Mouse (Mus musculus) embryonic facial prominence, embryonic 11.5 days (tissue): ENCODE measurements around the gene Sgms1. TPM values are rescaled to one million over a fixed set of nuclear protein-coding genes. Genes with fewer than 3 reads are reported as not detected.

Experiments used
- ATAC-seq: fragments of 200-750 bp; cut with Nextera tagmentation; replicated peaks from 2 replicates; pipeline ENCODE4 v1.8.0; 2017; ENCODE audit warnings: low read depth; ENCODE audit not compliant: insufficient number of reproducible peaks, low FRiP score, low TSS enrichment
- DNase-seq: peaks from one replicate; pipeline ENCODE4 v3.0.0-alpha.2; 2015; ENCODE audit warnings: low spot score
- H3K27ac ChIP-seq: fragments of 300-500 bp; sonication (generic); replicated peaks from 2 replicates; pipeline ENCODE4 v1.5.1; 2014; ENCODE audit warnings: mild to moderate bottlenecking, low read depth, low read length, control low read depth
- H3K27me3 ChIP-seq: fragments of 300-500 bp; sonication (generic); 2 replicates; pipeline ENCODE4 v1.6.1; 2014; ENCODE audit warnings: mild to moderate bottlenecking, low read length, moderate library complexity, mixed read lengths; ENCODE audit not compliant: control insufficient read depth, insufficient read depth
- H3K36me3 ChIP-seq: fragments of 300-500 bp; sonication (generic); replicated peaks from 2 replicates; pipeline ENCODE4 v1.6.1; 2014; ENCODE audit warnings: low read depth, mild to moderate bottlenecking, low read length, moderate library complexity, mixed read lengths; ENCODE audit not compliant: control insufficient read depth, insufficient read depth
- H3K4me1 ChIP-seq: fragments of 300-500 bp; sonication (generic); 2 replicates; pipeline ENCODE4 v1.6.1; 2014; ENCODE audit warnings: low read length, mixed read lengths; ENCODE audit not compliant: control insufficient read depth, insufficient read depth
- H3K4me2 ChIP-seq: fragments of 300-500 bp; sonication (generic); 2 replicates; pipeline ENCODE4 v1.6.1; 2014; ENCODE audit warnings: low read depth, mild to moderate bottlenecking, control low read depth, low read length, moderate library complexity
- H3K4me3 ChIP-seq: fragments of 300-500 bp; sonication (generic); 2 replicates; pipeline ENCODE4 v1.5.1; 2014; ENCODE audit warnings: low read depth, low read length, control low read depth
- H3K9ac ChIP-seq: fragments of 300-500 bp; sonication (generic); replicated peaks from 2 replicates; pipeline ENCODE4 v1.6.1; 2014; ENCODE audit warnings: mild to moderate bottlenecking, control low read depth, low read length
- H3K9me3 ChIP-seq: fragments of 300-500 bp; sonication (generic); replicated peaks from 2 replicates; pipeline ENCODE4 v1.6.1; 2016; ENCODE audit warnings: mild to moderate bottlenecking, low read length, inconsistent platforms, mixed read lengths; ENCODE audit not compliant: control insufficient read depth
- WGBS: fragments of 180-500 bp; shearing (Covaris S2); extraction: QIAGEN DNeasy Blood & Tissue Kit; methylation state at CpG from one replicate; pipeline ENCODE4 v1.1.7; 2014; 5-methylcytosine and 5-hydroxymethylcytosine counted together
- polyA plus RNA-seq: library from polyadenylated mRNA; unstranded; fragments of >200 nt; fragmentation: Nextera tagmentation; extraction: Ambion mirVana; gene quantifications from 2 replicates; pipeline ENCODE4 v1.2.1, GENCODE M21; 2014

The Sgms1 gene
- polyA plus RNA-seq, 1 experiment from 2014 or later: 12.2 TPM

DNA sequence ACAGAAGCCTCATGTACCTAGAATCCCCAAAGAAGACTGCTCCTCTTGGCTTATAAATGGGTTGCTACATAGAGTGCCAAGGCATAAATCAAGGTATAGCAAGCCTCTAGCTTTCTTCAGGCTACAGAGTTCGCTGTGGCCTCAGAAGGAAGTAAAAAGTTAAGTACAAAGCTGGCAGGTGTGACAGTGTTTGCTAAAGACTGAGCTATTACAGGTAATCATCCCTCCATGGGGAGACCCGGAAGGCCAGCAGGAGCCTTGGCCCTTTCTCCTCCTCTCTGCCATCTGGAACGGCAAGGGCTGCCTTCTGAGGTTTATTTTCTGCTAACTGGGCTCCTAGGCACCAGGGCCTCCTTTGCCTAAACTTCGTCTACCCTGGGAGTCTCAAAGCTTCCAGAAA, 285.3 kb downstream of the Sgms1 start:
- no peak overlapping the region for H3K9ac ChIP-seq
- no peaks in the 10 kb centered on the region for H3K4me1 ChIP-seq
- 65% methylated on average over 4 of the region's 4 CpGs for WGBS
- DNase-seq: no peak
- H3K27me3 ChIP-seq: no peaks in the 10 kb centered on the region
- no peak for ATAC-seq
- no peak overlapping the region for H3K27ac ChIP-seq
- no peaks in the 10 kb centered on the region for H3K36me3 ChIP-seq
- no peaks in the 10 kb centered on the region for H3K9me3 ChIP-seq
- H3K4me2 ChIP-seq: no peak overlapping the region
- H3K4me3 ChIP-seq: no peak overlapping the region

GRCm38 (mm10) chr19:32102976-32103300, 286.6 kb downstream of the Sgms1 start:
- no peak for ATAC-seq
- peak; percentile 21 for DNase-seq
- H3K27ac ChIP-seq: no peak overlapping the region

DNA sequence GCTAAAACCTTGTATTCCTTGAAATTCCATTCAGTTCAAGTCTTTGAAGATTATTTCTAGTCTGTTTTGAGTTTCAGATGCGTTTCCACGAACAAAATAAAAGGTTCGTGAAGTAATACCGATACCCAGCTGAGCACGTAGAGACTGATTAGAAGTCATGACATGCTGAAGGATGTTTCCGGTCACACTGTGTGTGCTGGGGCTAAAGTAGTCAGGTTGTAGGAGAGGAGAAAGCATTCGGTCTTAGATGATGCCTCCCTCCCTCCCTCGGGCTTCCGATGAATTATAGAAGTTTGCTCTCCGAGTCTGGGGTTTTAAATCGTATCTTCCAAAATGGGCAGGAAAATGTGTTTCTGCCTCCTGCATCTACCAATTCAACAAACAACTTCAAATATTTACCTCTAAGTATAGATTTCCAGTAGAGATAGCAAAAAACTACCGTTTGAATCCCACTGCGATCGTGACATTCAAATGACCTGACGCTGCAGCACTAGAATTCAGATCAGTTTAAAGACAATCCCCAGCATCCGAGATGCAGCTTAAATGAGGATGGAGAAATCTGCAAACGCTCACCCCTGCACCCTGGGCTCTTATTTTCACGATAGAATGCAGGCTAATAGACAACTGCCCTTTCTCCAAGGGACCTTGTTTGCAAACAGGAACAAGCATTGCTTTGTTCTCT, 287.1 kb downstream of the Sgms1 start:
- Histone ChIP-seq H3K9me3 (no peaks in the 10 kb centered on the region), H3K4me2 (peak overlapping the region; percentile 1), H3K4me3 (no peak overlapping the region), H3K9ac (no peak overlapping the region), H3K36me3 (no peaks in the 10 kb centered on the region), H3K27ac (no peak overlapping the region), H3K4me1 (no peaks in the 10 kb centered on the region), H3K27me3 (no peaks in the 10 kb centered on the region)
- peak; percentile 26 for DNase-seq
- 21% methylated on average over 18 of the region's 18 CpGs for WGBS
- ATAC-seq: no peak

More at GRCm38 (mm10) chr19:32102976-32103300, 286.6 kb downstream of the Sgms1 start:
- Histone ChIP-seq H3K27me3 (no peaks in the 10 kb centered on the region), H3K4me2 (peak overlapping the region; percentile 1), H3K9ac (no peak overlapping the region), H3K9me3 (no peaks in the 10 kb centered on the region), H3K36me3 (no peaks in the 10 kb centered on the region), H3K4me3 (no peak overlapping the region), H3K4me1 (no peaks in the 10 kb centered on the region)
- 3% methylated on average over 9 of the region's 9 CpGs for WGBS

DNA sequence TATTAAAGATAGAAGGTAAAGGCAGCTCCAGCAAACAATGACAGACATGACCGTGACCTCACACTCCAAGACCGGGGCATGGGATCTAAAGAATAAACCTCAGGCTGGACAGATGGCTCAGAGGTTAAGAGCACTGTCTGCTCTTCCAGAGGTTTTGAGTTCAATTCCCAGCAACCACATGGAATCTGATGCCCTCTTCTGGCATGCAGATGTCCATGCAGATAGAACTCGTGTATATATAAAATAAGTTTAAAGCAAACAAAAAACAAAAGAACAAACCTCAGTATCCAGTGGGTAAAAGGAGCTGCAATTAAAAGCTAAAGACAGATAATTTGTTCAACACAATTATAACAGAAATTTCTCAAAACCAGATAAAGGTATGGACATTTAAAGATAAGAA, 290.9 kb downstream of the Sgms1 start:
- no peaks in the 10 kb centered on the region for H3K4me1 ChIP-seq
- no peak overlapping the region for H3K27ac ChIP-seq
- no peak overlapping the region for H3K9ac ChIP-seq
- DNase-seq (no peak), ATAC-seq (no peak)
- H3K36me3 ChIP-seq: no peaks in the 10 kb centered on the region
- H3K9me3 ChIP-seq: no peaks in the 10 kb centered on the region
- H3K4me3 ChIP-seq: no peak overlapping the region
- no peak overlapping the region for H3K4me2 ChIP-seq
- H3K27me3 ChIP-seq: no peaks in the 10 kb centered on the region
- WGBS: 70% methylated on average over 3 of the region's 3 CpGs

DNA sequence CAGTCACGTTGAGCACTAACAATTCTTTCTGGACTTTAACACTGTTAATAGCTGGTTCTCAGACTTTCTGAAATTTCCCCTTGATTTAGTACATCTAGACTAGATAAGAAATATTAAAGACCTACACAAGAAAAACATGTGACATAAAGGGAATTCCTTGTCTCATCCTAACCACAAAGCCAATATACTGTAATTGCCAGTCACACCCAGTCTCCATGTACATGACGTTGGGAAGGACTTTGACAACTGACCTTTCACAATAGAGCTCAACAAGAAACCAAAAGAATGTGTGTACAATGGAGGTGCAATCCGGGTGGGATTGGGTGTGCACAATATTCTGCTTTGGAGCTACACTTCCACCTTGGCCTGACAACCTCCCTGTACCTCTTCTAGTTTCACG, 297.2 kb downstream of the Sgms1 start:
- Histone ChIP-seq H3K4me3 (no peak overlapping the region), H3K36me3 (no peaks in the 10 kb centered on the region), H3K27me3 (no peaks in the 10 kb centered on the region), H3K4me1 (no peaks in the 10 kb centered on the region), H3K9me3 (no peaks in the 10 kb centered on the region), H3K4me2 (no peak overlapping the region), H3K27ac (no peak overlapping the region), H3K9ac (no peak overlapping the region)
- ATAC-seq: no peak
- no peak for DNase-seq
- WGBS: 81% methylated on average over 4 of the region's 4 CpGs

DNA sequence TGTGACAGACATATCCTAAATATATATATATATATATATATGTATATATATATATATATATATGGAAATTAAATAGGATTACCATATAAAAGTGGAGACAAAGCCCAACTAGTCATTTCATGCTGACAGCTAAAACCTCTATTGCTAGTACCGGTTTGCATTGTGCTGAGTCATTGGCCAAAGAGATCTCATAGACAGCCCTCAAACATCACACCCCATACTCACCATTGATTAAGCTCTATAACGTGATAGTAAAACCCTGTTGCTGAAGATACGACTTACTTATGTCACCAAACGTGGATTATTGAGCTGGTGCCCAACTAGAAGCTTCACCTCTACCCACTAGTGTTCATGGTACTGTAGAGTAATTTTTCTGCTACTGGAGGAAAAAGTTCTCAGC, 298.7 kb downstream of the Sgms1 start:
- ATAC-seq (no peak), DNase-seq (no peak)
- no peaks in the 10 kb centered on the region for H3K4me1 ChIP-seq
- no peak overlapping the region for H3K4me2 ChIP-seq
- H3K27ac ChIP-seq: no peak overlapping the region
- no peak overlapping the region for H3K9ac ChIP-seq
- no peaks in the 10 kb centered on the region for H3K27me3 ChIP-seq
- 87% methylated on average over 4 of the region's 4 CpGs for WGBS
- no peaks in the 10 kb centered on the region for H3K36me3 ChIP-seq
- H3K4me3 ChIP-seq: no peak overlapping the region
- no peaks in the 10 kb centered on the region for H3K9me3 ChIP-seq

- WGBS: 76% methylated on average over 1 of the region's 1 CpGs
- Histone ChIP-seq H3K4me2 (no peak overlapping the region), H3K36me3 (no peaks in the 10 kb centered on the region), H3K9me3 (no peaks in the 10 kb centered on the region), H3K27me3 (no peaks in the 10 kb centered on the region), H3K27ac (no peak overlapping the region), H3K4me1 (no peaks in the 10 kb centered on the region), H3K9ac (no peak overlapping the region), H3K4me3 (no peak overlapping the region)
- DNase-seq (no peak), ATAC-seq (no peak)
These were observed 300.9 kb downstream of the Sgms1 start for GRCm38 (mm10) chr19:32088570-32088969.

- no peak overlapping the region for H3K4me2 ChIP-seq
- no peak for ATAC-seq
- WGBS: 85% methylated on average over 6 of the region's 6 CpGs
These were observed 301.6 kb downstream of the Sgms1 start for GRCm38 (mm10) chr19:32087736-32088470.

More at GRCm38 (mm10) chr19:32087736-32088470, 301.6 kb downstream of the Sgms1 start:
- H3K27ac ChIP-seq: no peak overlapping the region
- no peaks in the 10 kb centered on the region for H3K27me3 ChIP-seq
- no peak for DNase-seq
- H3K9ac ChIP-seq: no peak overlapping the region
- no peaks in the 10 kb centered on the region for H3K9me3 ChIP-seq
- H3K36me3 ChIP-seq: no peaks in the 10 kb centered on the region
- H3K4me3 ChIP-seq: no peak overlapping the region
- no peaks in the 10 kb centered on the region for H3K4me1 ChIP-seq
